Mouse (Mus musculus) stomach, embryonic 15.5 days (tissue): ENCODE data around the gene Ptms. TPM values are rescaled to one million over a fixed set of nuclear protein-coding genes. Genes with fewer than 3 reads are reported as not detected.

ENCODE experiments used
- ATAC-seq: fragments of 200-750 bp; cut with Nextera tagmentation; 2 replicates; pipeline ENCODE4 v1.8.0; 2017; ENCODE audit warnings: low read depth, moderate number of reproducible peaks, moderate TSS enrichment; ENCODE audit not compliant: insufficient read depth, low FRiP score
- H3K27ac ChIP-seq: fragments of 300-500 bp; sonication (generic); 2 replicates; pipeline ENCODE4 v1.5.1; 2015; ENCODE audit warnings: mild to moderate bottlenecking, inconsistent platforms
- H3K27me3 ChIP-seq: fragments of 300-500 bp; sonication (generic); replicated peaks from 2 replicates; pipeline ENCODE4 v1.6.1; 2015; ENCODE audit warnings: inconsistent platforms
- H3K36me3 ChIP-seq: fragments of 300-500 bp; sonication (generic); 2 replicates; pipeline ENCODE4 v1.6.1; 2015; ENCODE audit warnings: inconsistent platforms
- H3K4me1 ChIP-seq: fragments of 300-500 bp; sonication (generic); 2 replicates; pipeline ENCODE4 v1.6.1; 2015; ENCODE audit warnings: inconsistent platforms
- H3K4me2 ChIP-seq: fragments of 300-500 bp; sonication (generic); 2 replicates; pipeline ENCODE4 v1.6.1; 2015; ENCODE audit warnings: mild to moderate bottlenecking, inconsistent platforms
- H3K4me3 ChIP-seq: fragments of 300-500 bp; sonication (generic); replicated peaks from 2 replicates; pipeline ENCODE4 v1.5.1; 2015; ENCODE audit warnings: inconsistent platforms
- H3K9ac ChIP-seq: fragments of 300-500 bp; sonication (generic); 2 replicates; pipeline ENCODE4 v1.6.1; 2015; ENCODE audit warnings: inconsistent platforms
- H3K9me3 ChIP-seq: fragments of 300-500 bp; sonication (generic); 2 replicates; pipeline ENCODE4 v1.6.1; 2016; ENCODE audit warnings: inconsistent platforms
- WGBS: fragments of 180-500 bp; shearing (Covaris S2); methylation state at CpG from one replicate; pipeline ENCODE4 v1.1.7; 2015; 5-methylcytosine and 5-hydroxymethylcytosine counted together
- polyA plus RNA-seq: library from polyadenylated mRNA; unstranded; fragments of >200 nt; fragmentation: Nextera tagmentation; extraction: Ambion mirVana; gene quantifications from 2 replicates; pipeline ENCODE4 v1.2.1, GENCODE M21; 2015

Gene Ptms
- polyA plus RNA-seq, 1 experiment from 2014 or later: 340 TPM

GRCm38 (mm10) chr6:124879390-124879789 lies 40.5 kb downstream of the Ptms start:
- 43% methylated on average over 6 of the region's 6 CpGs for WGBS
- H3K27me3 ChIP-seq: no peaks in the 10 kb centered on the region
- H3K27ac ChIP-seq: no peak overlapping the region
- no peaks in the 10 kb centered on the region for H3K36me3 ChIP-seq
- ATAC-seq: no peak
- no peak overlapping the region for H3K4me3 ChIP-seq
- H3K4me1 ChIP-seq: no peaks in the 10 kb centered on the region
- H3K9me3 ChIP-seq: no peaks in the 10 kb centered on the region
- no peak overlapping the region for H3K4me2 ChIP-seq
- H3K9ac ChIP-seq: no peak overlapping the region

GRCm38 (mm10) chr6:124874348-124874747 lies 45.6 kb downstream of the Ptms start:
- WGBS: 41% methylated on average over 3 of the region's 3 CpGs

GRCm38 (mm10) chr6:124866560-124866959 lies 53.3 kb downstream of the Ptms start:
- 69% methylated on average over 6 of the region's 7 CpGs for WGBS
- ATAC-seq: no peak

More at GRCm38 (mm10) chr6:124874348-124874747, 45.6 kb downstream of the Ptms start:
- no peak overlapping the region for H3K9ac ChIP-seq
- no peaks in the 10 kb centered on the region for H3K4me1 ChIP-seq
- H3K27ac ChIP-seq: no peak overlapping the region
- H3K4me3 ChIP-seq: no peak overlapping the region
- H3K4me2 ChIP-seq: no peak overlapping the region
- no peaks in the 10 kb centered on the region for H3K9me3 ChIP-seq
- no peaks in the 10 kb centered on the region for H3K27me3 ChIP-seq
- ATAC-seq: no peak
- H3K36me3 ChIP-seq: no peaks in the 10 kb centered on the region

GRCm38 (mm10) chr6:124865766-124866362 lies 54.0 kb downstream of the Ptms start:
- H3K36me3 ChIP-seq: no peaks in the 10 kb centered on the region
- ATAC-seq: no peak
- H3K27me3 ChIP-seq: peaks cover 8% of the 10 kb centered on the region; the same call in 1 of the 2 replicates

More at GRCm38 (mm10) chr6:124866560-124866959, 53.3 kb downstream of the Ptms start:
- no peaks in the 10 kb centered on the region for H3K36me3 ChIP-seq
- H3K9ac ChIP-seq: no peak overlapping the region
- no peak overlapping the region for H3K4me2 ChIP-seq
- no peaks in the 10 kb centered on the region for H3K9me3 ChIP-seq
- H3K4me3 ChIP-seq: no peak overlapping the region
- no peak overlapping the region for H3K27ac ChIP-seq
- H3K27me3 ChIP-seq: peaks cover 8% of the 10 kb centered on the region; the same call in 1 of the 2 replicates
- peaks cover 15% of the 10 kb centered on the region for H3K4me1 ChIP-seq

More at GRCm38 (mm10) chr6:124865766-124866362, 54.0 kb downstream of the Ptms start:
- Histone ChIP-seq H3K4me2 (no peak overlapping the region), H3K4me1 (peaks cover 15% of the 10 kb centered on the region), H3K9me3 (no peaks in the 10 kb centered on the region), H3K27ac (no peak overlapping the region), H3K4me3 (no peak overlapping the region), H3K9ac (no peak overlapping the region)
- WGBS: 47% methylated on average over 18 of the region's 18 CpGs

Other genes with a start within 250 kb of the Ptms start
- gene Emg1, start 207.9 kb downstream of the Ptms start, polyA plus RNA-seq: 191 and 202 TPM in 2 replicates
- gene Phb2, start 207.8 kb downstream of the Ptms start, polyA plus RNA-seq: 355 and 390 TPM in 2 replicates
- 19.0 and 19.8 TPM in 2 replicates for gene Ptpn6, start 181.4 kb downstream of the Ptms start, polyA plus RNA-seq
- gene Grcc10, start 178.7 kb downstream of the Ptms start, polyA plus RNA-seq: 331 and 401 TPM in 2 replicates
- gene Gm45234, start 164.1 kb downstream of the Ptms start, polyA plus RNA-seq: not detected in 2 replicates
- gene Atn1, start 163.6 kb downstream of the Ptms start, polyA plus RNA-seq: 13.9 and 16.2 TPM in 2 replicates
- 5.3 and 6.9 TPM in 2 replicates for gene Eno2, start 150.4 kb downstream of the Ptms start, polyA plus RNA-seq
- 0.35 and 1.3 TPM in 2 replicates for gene Lrrc23, start 140.4 kb downstream of the Ptms start, polyA plus RNA-seq
- gene Spsb2, start 111.4 kb downstream of the Ptms start, polyA plus RNA-seq: 11.7 and 12.7 TPM in 2 replicates
- gene Tpi1, start 105.8 kb downstream of the Ptms start, polyA plus RNA-seq: 890 and 914 TPM in 2 replicates
- gene Usp5, start 90.6 kb downstream of the Ptms start, polyA plus RNA-seq: 116 and 125 TPM in 2 replicates
- 141 and 159 TPM in 2 replicates for gene Cdca3, start 90.6 kb downstream of the Ptms start, polyA plus RNA-seq
- 0.97 and 1.1 TPM in 2 replicates for gene Gnb3, start 79.8 kb downstream of the Ptms start, polyA plus RNA-seq
- gene P3h3, start 62.4 kb downstream of the Ptms start, polyA plus RNA-seq: 28.4 TPM in 2 replicates
- 1.2 and 1.3 TPM in 2 replicates for gene Gpr162, start 56.1 kb downstream of the Ptms start, polyA plus RNA-seq
- gene Cd4, start 31.9 kb downstream of the Ptms start, polyA plus RNA-seq: 0.41 and 0.64 TPM in 2 replicates
- gene Lag3, start 8.4 kb downstream of the Ptms start, polyA plus RNA-seq: 1.5 and 2.4 TPM in 2 replicates
- 351 and 362 TPM in 2 replicates for gene Mlf2, start 11.3 kb upstream of the Ptms start, polyA plus RNA-seq
- 128 and 153 TPM in 2 replicates for gene Cops7a, start 45.4 kb upstream of the Ptms start, polyA plus RNA-seq
- gene Pianp, start 76.6 kb upstream of the Ptms start, polyA plus RNA-seq: 3.8 and 4.3 TPM in 2 replicates
- gene Zfp384, start 89.0 kb upstream of the Ptms start, polyA plus RNA-seq: 17.2 and 19.4 TPM in 2 replicates
- gene Ing4, start 119.7 kb upstream of the Ptms start, polyA plus RNA-seq: 102 and 115 TPM in 2 replicates
- gene Acrbp, start 129.6 kb upstream of the Ptms start, polyA plus RNA-seq: 9.9 and 11.8 TPM in 2 replicates
- gene Lpar5, start 147.8 kb upstream of the Ptms start, polyA plus RNA-seq: 4.6 and 5.0 TPM in 2 replicates
- 58.6 and 62.3 TPM in 2 replicates for gene Chd4, start 175.9 kb upstream of the Ptms start, polyA plus RNA-seq
- gene Nop2, start 211.8 kb upstream of the Ptms start, polyA plus RNA-seq: 55.6 and 60.1 TPM in 2 replicates
- 8.2 and 9.0 TPM in 2 replicates for gene Iffo1, start 225.1 kb upstream of the Ptms start, polyA plus RNA-seq
- 1,509 and 1,865 TPM in 2 replicates for gene Gapdh, start 246.4 kb upstream of the Ptms start, polyA plus RNA-seq